Mouse (Mus musculus) small intestine, adult 2 months (tissue): Measurements from ENCODE around the gene Sdad1. TPM values are rescaled to one million over a fixed set of nuclear protein-coding genes. Genes with fewer than 3 reads are reported as not detected.

ENCODE experiments used
- H3K27ac ChIP-seq: fragments of 200-500 bp; 2 replicates; pipeline ENCODE4 v1.5.1; 2012; ENCODE audit warnings: low read depth, low read length, control low read depth, inconsistent platforms; ENCODE audit not compliant: insufficient read depth
- H3K27me3 ChIP-seq: fragments of 200-500 bp; 2 replicates; pipeline ENCODE4 v1.6.1; 2012; ENCODE audit warnings: mild to moderate bottlenecking, moderate library complexity, low read length, inconsistent platforms; ENCODE audit not compliant: control insufficient read depth, insufficient read depth
- H3K36me3 ChIP-seq: fragments of 200-500 bp; 2 replicates; pipeline ENCODE4 v1.6.1; 2012; ENCODE audit warnings: mild to moderate bottlenecking, low read length, control low read depth, inconsistent platforms; ENCODE audit not compliant: control insufficient read depth, insufficient read depth
- H3K4me1 ChIP-seq: fragments of 200-500 bp; 2 replicates; pipeline ENCODE4 v1.6.1; 2012; ENCODE audit warnings: low read length, inconsistent platforms, mixed read lengths; ENCODE audit not compliant: control insufficient read depth, insufficient read depth, insufficient read length
- H3K4me3 ChIP-seq: fragments of 200-500 bp; 2 replicates; pipeline ENCODE4 v1.5.1; 2012; ENCODE audit warnings: low read depth, mild to moderate bottlenecking, control low read depth, inconsistent platforms, low read length, moderate library complexity
- CTCF ChIP-seq: fragments of 200-500 bp; IDR thresholded peaks from 2 replicates; pipeline ENCODE4 v1.5.1; 2012; ENCODE audit warnings: low read depth, mild to moderate bottlenecking, control low read depth, inconsistent platforms, low read length, moderate library complexity, mixed read lengths; ENCODE audit not compliant: insufficient replicate concordance, insufficient read length; ENCODE audit errors: extremely low read depth
- POLR2A ChIP-seq: fragments of 200-500 bp; IDR thresholded peaks from 2 replicates; pipeline ENCODE4 v1.6.1; 2012; ENCODE audit warnings: low read depth, mild to moderate bottlenecking, control low read depth, inconsistent platforms, low read length, moderate library complexity
- WGBS: fragments of 180-500 bp; shearing (Covaris S2); methylation state at CpG from one replicate; pipeline ENCODE4 v1.1.7; 2018; 5-methylcytosine and 5-hydroxymethylcytosine counted together
- polyA plus RNA-seq: library from polyadenylated mRNA; depleted of rRNA; stranded (reverse); fragments of >200 nt; gene quantifications from 2 replicates; pipeline ENCODE4 v1.2.3, GENCODE M21; 2012

Gene Sdad1
- polyA plus RNA-seq, 1 experiment, result 4.2 TPM

GRCm38 (mm10) chr5:92312046-92312715 lies 1.9 kb upstream of the Sdad1 start:
- TF ChIP-seq CTCF, result peak; percentile 45; the same call in 1 of the 2 replicates
- TF ChIP-seq POLR2A, result no peak
- no peak overlapping the region for H3K27ac ChIP-seq
- H3K27me3 ChIP-seq, result no peaks in the 10 kb centered on the region
- no peaks in the 10 kb centered on the region for H3K36me3 ChIP-seq
- H3K4me1 ChIP-seq, result peaks cover 6% of the 10 kb centered on the region; the same call in 1 of the 2 replicates
- WGBS, result 11% methylated on average over 13 of the region's 13 CpGs
- H3K4me3 ChIP-seq, result no peak overlapping the region

- no peak overlapping the region for H3K4me3 ChIP-seq
- TF ChIP-seq CTCF (no peak), POLR2A (no peak)
- H3K27ac ChIP-seq, result no peak overlapping the region
- 85% methylated on average over 3 of the region's 3 CpGs for WGBS
- no peaks in the 10 kb centered on the region for H3K27me3 ChIP-seq
- H3K4me1 ChIP-seq, result peaks cover 6% of the 10 kb centered on the region; the same call in 1 of the 2 replicates
- H3K36me3 ChIP-seq, result peaks cover 42% of the 10 kb centered on the region
Measured at GRCm38 (mm10) chr5:92304291-92304690, 6.0 kb downstream of the Sdad1 start.

- H3K27me3 ChIP-seq, result no peaks in the 10 kb centered on the region
- 25% methylated on average over 13 of the region's 13 CpGs for whole genome bisulfite sequencing
- no peak for TF ChIP-seq POLR2A
- TF ChIP-seq CTCF, result no peak
- peak overlapping the region; percentile 7; the same call in 1 of the 2 replicates for H3K27ac ChIP-seq
- H3K4me1 ChIP-seq, result no peaks in the 10 kb centered on the region
- no peak overlapping the region for H3K4me3 ChIP-seq
- H3K36me3 ChIP-seq, result peaks cover 45% of the 10 kb centered on the region
Measured at GRCm38 (mm10) chr5:92302149-92302840, 8.0 kb downstream of the Sdad1 start.

- 66% methylated on average over 2 of the region's 2 CpGs for WGBS
- Histone ChIP-seq H3K4me1 (peaks cover 31% of the 10 kb centered on the region; the same call in 1 of the 2 replicates), H3K4me3 (no peak overlapping the region), H3K27me3 (no peaks in the 10 kb centered on the region), H3K27ac (peak overlapping the region; percentile 55), H3K36me3 (peaks cover 27% of the 10 kb centered on the region)
- no peak for TF ChIP-seq CTCF
- no peak for TF ChIP-seq POLR2A
Measured at GRCm38 (mm10) chr5:92294525-92294924, 15.8 kb downstream of the Sdad1 start.

- no peak for TF ChIP-seq CTCF
- TF ChIP-seq POLR2A, result no peak
- Histone ChIP-seq H3K36me3 (peaks cover 37% of the 10 kb centered on the region), H3K4me3 (peak overlapping the region; percentile 1; the same call in 1 of the 2 replicates), H3K4me1 (peaks cover 31% of the 10 kb centered on the region; the same call in 1 of the 2 replicates), H3K27me3 (no peaks in the 10 kb centered on the region), H3K27ac (peak overlapping the region; percentile 98)
- 33% methylated on average over 6 of the region's 6 CpGs for WGBS
Measured at GRCm38 (mm10) chr5:92291652-92292414, 18.4 kb downstream of the Sdad1 start.

GRCm38 (mm10) chr5:92287840-92288239 lies 22.4 kb downstream of the Sdad1 start:
- peaks cover 34% of the 10 kb centered on the region for H3K36me3 ChIP-seq

More at GRCm38 (mm10) chr5:92287840-92288239, 22.4 kb downstream of the Sdad1 start:
- H3K4me3 ChIP-seq, result no peak overlapping the region
- no peak for TF ChIP-seq POLR2A
- no peak for TF ChIP-seq CTCF
- 76% methylated on average over 6 of the region's 6 CpGs for WGBS
- no peak overlapping the region for H3K27ac ChIP-seq
- no peaks in the 10 kb centered on the region for H3K27me3 ChIP-seq
- H3K4me1 ChIP-seq, result peaks cover 18% of the 10 kb centered on the region; the same call in 1 of the 2 replicates
